Mouse (Mus musculus) myocyte (in vitro differentiated cells): Measurements from ENCODE around the gene Lrpap1.

Source experiments
- CEBPB ChIP-seq: IDR thresholded peaks from 2 replicates; pipeline ENCODE4 v1.6.1; 2011; ENCODE audit warnings: mild to moderate bottlenecking, moderate library complexity; ENCODE audit not compliant: poor library complexity, insufficient read depth, severe bottlenecking
- E2F4 ChIP-seq: IDR thresholded peaks from one replicate; pipeline ENCODE4 v1.6.1; 2011; ENCODE audit warnings: mild to moderate bottlenecking, control low read depth, moderate library complexity; ENCODE audit not compliant: insufficient read depth
- MAX ChIP-seq: IDR thresholded peaks from one replicate; pipeline ENCODE4 v1.6.1; 2011; ENCODE audit warnings: low read depth, mild to moderate bottlenecking, control low read depth
- POLR2A ChIP-seq: IDR thresholded peaks from one replicate; pipeline ENCODE4 v1.6.1; 2011; ENCODE audit warnings: low read depth, mild to moderate bottlenecking, control low read depth, moderate library complexity; ENCODE audit not compliant: insufficient read length
- TCF12 ChIP-seq: IDR thresholded peaks from one replicate; pipeline ENCODE4 v1.6.1; 2011; ENCODE audit warnings: mild to moderate bottlenecking, control low read depth; ENCODE audit not compliant: poor library complexity, insufficient read depth, severe bottlenecking
- TCF3 ChIP-seq: IDR thresholded peaks from one replicate; pipeline ENCODE4 v1.6.1; 2011; ENCODE audit warnings: low read depth, control low read depth; ENCODE audit not compliant: insufficient read length

DNA sequence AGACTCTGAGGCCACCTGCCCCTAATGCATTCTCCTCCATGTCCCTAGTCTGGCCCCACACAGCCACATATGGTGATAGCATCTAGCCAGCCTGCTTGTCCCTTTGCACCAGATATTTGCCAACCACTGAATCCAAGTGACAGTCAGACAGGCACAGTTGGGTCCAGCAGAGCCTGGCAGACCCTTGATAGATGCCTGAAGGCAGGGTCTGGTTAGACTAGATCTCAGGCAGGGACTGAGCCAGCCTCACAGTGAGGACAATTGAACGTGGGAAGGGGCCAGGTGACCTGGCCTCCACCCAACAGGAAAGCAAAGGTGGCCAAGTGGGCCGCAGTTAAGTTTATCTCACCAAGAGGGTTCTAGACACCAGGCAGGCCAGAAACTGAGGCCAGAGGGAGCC, 39.1 kb upstream of the Lrpap1 start:
- TF ChIP-seq POLR2A, result no peak
- TF ChIP-seq MAX, result no peak
- TF ChIP-seq TCF12, result no peak
- TF ChIP-seq CEBPB, result no peak
- TF ChIP-seq E2F4, result no peak
- TF ChIP-seq TCF3, result no peak
